ENCODE assay signal across 10 mouse cellular contexts in genomic region chr8:111787683-111788082, GRCm38 (mm10). TPM values are rescaled to one million over a fixed set of nuclear protein-coding genes. Genes with fewer than 3 reads are reported as not detected.
DNase-seq lines count a peak whose midpoint lies in the region; ATAC-seq and TF ChIP-seq lines count a peak whose summit lies in the region.
"Had no signal": no experiment of that assay in that cellular context is flagged by ENCODE, and none has a peak within 500 bp of the region (broad histone marks: within the 10 kb centered on the region; RNA-seq: fewer than 3 reads in every experiment).

No protein-coding gene starts in this region.

- 30% methylated on average over 4 of the region's 4 CpGs for WGBS in heart, postnatal 0 days
- WGBS in embryonic facial prominence, embryonic 14.5 days = 34% methylated on average over 4 of the region's 4 CpGs
- WGBS in midbrain, embryonic 10.5 days = 22% methylated on average over 4 of the region's 4 CpGs

- TF ChIP-seq EP300 in heart, postnatal 0 days (IDR thresholded peaks at IDR 0.05; ENCODE audit: low read depth) = no peak

- peak overlapping the region; percentile 54; the same call in 1 of the 2 replicates for H3K27ac ChIP-seq in heart, postnatal 0 days (ENCODE audit: low read depth)
- H3K27ac ChIP-seq in embryonic facial prominence, embryonic 14.5 days (replicated peaks; ENCODE audit: low read depth, low read length) = peak overlapping the region; percentile 8; the same call in 1 of the 2 replicates
- peak overlapping the region; percentile 85 for H3K27ac ChIP-seq in midbrain, embryonic 10.5 days (replicated peaks)
- H3K27ac ChIP-seq: embryonic facial prominence, embryonic 15.5 days had no signal

- no peak overlapping the region for H3K9ac ChIP-seq in heart, postnatal 0 days (replicated peaks; ENCODE audit: low read depth, low read length)
- H3K9ac ChIP-seq in embryonic facial prominence, embryonic 14.5 days (ENCODE audit: low read depth, low read length) = no peak overlapping the region
- H3K9ac ChIP-seq: embryonic facial prominence, embryonic 15.5 days had no signal

- no peak overlapping the region for H3K4me2 ChIP-seq in heart, postnatal 0 days (ENCODE audit: low read depth, low read length)
- no peak overlapping the region for H3K4me2 ChIP-seq in embryonic facial prominence, embryonic 14.5 days (ENCODE audit: low read depth, low read length)
- H3K4me2 ChIP-seq: embryonic facial prominence, embryonic 15.5 days had no signal

- no peak overlapping the region for H3K4me3 ChIP-seq in heart, postnatal 0 days (ENCODE audit: low read depth, low read length)
- H3K4me3 ChIP-seq in embryonic facial prominence, embryonic 14.5 days (ENCODE audit: low read depth, low read length) = no peak overlapping the region
- peak overlapping the region; percentile 38; the same call in 1 of the 2 replicates for H3K4me3 ChIP-seq in midbrain, embryonic 10.5 days
- H3K4me3 ChIP-seq: embryonic facial prominence, embryonic 15.5 days had no signal

- peaks cover 32% of the 10 kb centered on the region for H3K4me1 ChIP-seq in heart, postnatal 0 days (ENCODE audit: control insufficient read depth, insufficient read depth)
- H3K4me1 ChIP-seq in embryonic facial prominence, embryonic 14.5 days (ENCODE audit: control insufficient read depth, insufficient read depth, low read length) = peaks cover 22% of the 10 kb centered on the region
- peaks cover 54% of the 10 kb centered on the region for H3K4me1 ChIP-seq in midbrain, embryonic 10.5 days

- ATAC-seq in heart, postnatal 0 days (ENCODE audit: insufficient read depth, low read depth) = no peak
- no peak for ATAC-seq in embryonic facial prominence, embryonic 14.5 days (ENCODE audit: low read depth)
- ATAC-seq: Patski had no signal

- H3K9me3 ChIP-seq in heart, postnatal 0 days (replicated peaks; ENCODE audit: control insufficient read depth, low read length) = no peaks in the 10 kb centered on the region
- no peaks in the 10 kb centered on the region for H3K9me3 ChIP-seq in embryonic facial prominence, embryonic 14.5 days (ENCODE audit: control insufficient read depth, low read length)
- no peaks in the 10 kb centered on the region for H3K9me3 ChIP-seq in midbrain, embryonic 10.5 days (replicated peaks)
- H3K9me3 ChIP-seq: embryonic facial prominence, embryonic 15.5 days had no signal

- no peak for DNase-seq in heart, postnatal 0 days (ENCODE audit: low spot score)
- DNase-seq in heart, adult 9 months (ENCODE audit: low spot score in 2 of 2) = no peak
- peak; percentile 21 to 36 for DNase-seq in adrenal gland, adult 18-20 months (ENCODE audit: low spot score in 2 of 2)
- DNase-seq in embryonic facial prominence, embryonic 14.5 days (ENCODE audit: low spot score) = no peak
- peak; percentile 44 for DNase-seq in midbrain, embryonic 10.5 days (ENCODE audit: low spot score)
- DNase-seq in testis, postnatal 10 days (ENCODE audit: low spot score) = no peak
- no peak for DNase-seq in layer of hippocampus, postnatal 25 days (ENCODE audit: extremely low spot score in 1 of 2, low spot score in 1 of 2)
- no peak for DNase-seq in layer of hippocampus, adult 9-10 months (ENCODE audit: low spot score)

- H3K27me3 ChIP-seq in heart, postnatal 0 days (ENCODE audit: control insufficient read depth, insufficient read depth, low read length) = no peaks in the 10 kb centered on the region
- H3K27me3 ChIP-seq in embryonic facial prominence, embryonic 14.5 days (replicated peaks; ENCODE audit: control insufficient read depth, insufficient read depth, low read length) = no peaks in the 10 kb centered on the region
- H3K27me3 ChIP-seq in midbrain, embryonic 10.5 days (ENCODE audit: low read depth, poor library complexity, severe bottlenecking) = no peaks in the 10 kb centered on the region
- H3K27me3 ChIP-seq: embryonic facial prominence, embryonic 15.5 days; Patski had no signal

- TF ChIP-seq CTCF in heart, postnatal 0 days (IDR thresholded peaks at IDR 0.05; ENCODE audit: low read depth) = no peak

- no peaks in the 10 kb centered on the region for H3K36me3 ChIP-seq in heart, postnatal 0 days (replicated peaks; ENCODE audit: control insufficient read depth, insufficient read depth, low read length)
- 0 out of 2 replicates have a peak, but pooled peaks cover 3% of the 10 kb centered on the region for H3K36me3 ChIP-seq in embryonic facial prominence, embryonic 14.5 days (ENCODE audit: control insufficient read depth, insufficient read depth, low read length)
- peaks cover 14% of the 10 kb centered on the region for H3K36me3 ChIP-seq in midbrain, embryonic 10.5 days

RNA-seq across cellular contexts. Expression of gene Bcar1, which starts 44.1 kb away (rescaled TPM):
- 53.2 and 81.5 TPM in 2 replicates for total RNA-seq in heart, postnatal 0 days (2014; rRNA removed; ENCODE audit: low replicate concordance)
- polyA plus RNA-seq in heart, postnatal 0 days (2015; fragmentation: Nextera tagmentation; extraction: Ambion mirVana) = 25.6 and 27.9 TPM in 2 replicates
- 100 to 1,000 TPM in 1 of 2 experiments, 10 to 100 TPM in 1; 83.9 to 120 TPM for total RNA-seq in adrenal gland, adult 18-20 months (2021)
- polyA plus RNA-seq in embryonic facial prominence, embryonic 14.5 days (2014; fragmentation: Nextera tagmentation; extraction: Ambion mirVana) = 34.9 and 35.3 TPM in 2 replicates
- 52.4 and 53.7 TPM in 2 replicates for polyA plus RNA-seq in midbrain, embryonic 10.5 days (2016; fragmentation: Nextera tagmentation; extraction: Ambion mirVana)
- total RNA-seq in layer of hippocampus, postnatal 25 days (2021) = 10 to 100 TPM; 66.2 to 66.8 TPM

Comparison
In these comparisons a context has a peak if more than half of its experiments do, and no peak if none do; other contexts are left out.
1. DNase-seq: peak in adrenal gland, adult 18-20 months (2 of 2) and midbrain, embryonic 10.5 days (single experiment); none in heart, postnatal 0 days (single experiment), heart, adult 9 months (0 of 2), embryonic facial prominence, embryonic 14.5 days (single experiment), testis, postnatal 10 days (single experiment), layer of hippocampus, postnatal 25 days (0 of 2) and layer of hippocampus, adult 9-10 months (single experiment).
2. H3K27ac ChIP-seq: peak in every context shown above with its lines; median percentile 85 in midbrain, embryonic 10.5 days; 54 in heart, postnatal 0 days; 8 in embryonic facial prominence, embryonic 14.5 days.